ENCODE assay signal across 8 mouse cellular contexts in the genomic region with DNA sequence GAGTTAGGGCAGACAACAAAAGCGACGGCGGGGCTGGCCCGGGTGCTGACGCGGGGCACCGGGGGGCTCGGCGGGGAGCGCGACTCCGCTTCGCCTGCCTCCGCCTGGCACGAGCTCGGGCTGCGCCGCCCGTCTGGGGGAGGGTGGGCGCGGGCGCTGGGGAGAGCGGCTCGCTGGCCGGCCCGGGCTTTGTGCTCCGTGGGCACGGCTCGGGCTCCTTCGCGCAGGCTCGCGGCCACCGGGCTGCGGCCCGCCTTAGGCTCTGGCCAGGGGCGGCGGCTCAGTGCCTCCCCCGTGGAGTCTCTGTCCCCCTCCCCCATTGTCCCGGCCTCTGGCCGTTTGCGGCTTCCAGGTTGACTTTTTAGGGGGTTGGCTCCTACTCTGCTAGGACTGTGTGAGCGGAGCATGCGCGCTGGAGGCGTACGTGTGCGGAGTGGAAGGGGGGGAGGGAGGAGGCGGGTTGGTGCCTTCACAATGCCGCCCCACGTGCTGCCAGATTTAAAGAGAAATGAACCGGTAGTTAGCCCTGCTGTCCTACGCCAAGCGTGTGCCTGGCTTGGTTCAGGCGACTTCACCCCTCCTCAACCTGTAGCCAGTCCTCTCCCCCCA. TPM values are rescaled to one million over a fixed set of nuclear protein-coding genes. Genes with fewer than 3 reads are reported as not detected.
DNase-seq lines count a peak whose midpoint lies in the region; ATAC-seq lines count a peak whose summit lies in the region.

No protein-coding gene starts in this region.

- H3K9ac ChIP-seq in hindbrain, embryonic 14.5 days = peak overlapping the region; percentile 98

- no peaks in the 10 kb centered on the region for H3K9me3 ChIP-seq in hindbrain, embryonic 14.5 days (ENCODE audit: control insufficient read depth, low read length)

- peaks cover 22% of the 10 kb centered on the region for H3K4me1 ChIP-seq in hindbrain, embryonic 14.5 days (replicated peaks; ENCODE audit: control insufficient read depth, insufficient read depth, low read length)

- no peaks in the 10 kb centered on the region for H3K27me3 ChIP-seq in hindbrain, embryonic 14.5 days (ENCODE audit: control insufficient read depth, insufficient read depth, low read length)

- peak overlapping the region; percentile 95 for H3K4me3 ChIP-seq in hindbrain, embryonic 14.5 days (replicated peaks; ENCODE audit: low read length)

- H3K36me3 ChIP-seq in hindbrain, embryonic 14.5 days (replicated peaks; ENCODE audit: control insufficient read depth, insufficient read depth) = no peaks in the 10 kb centered on the region

- WGBS in hindbrain, embryonic 14.5 days = under 1% methylated on average over 35 of the region's 55 CpGs

- DNase-seq in R1 (ENCODE audit: low read depth, low spot score) = peak; percentile 99
- DNase-seq in cerebellum, postnatal 25 days = peak; percentile 93 to 96
- DNase-seq in frontal cortex, postnatal 25 days (ENCODE audit: low spot score in 2 of 2) = peak; percentile 71 to 78
- peak; percentile 94 for DNase-seq in hindbrain, embryonic 14.5 days (ENCODE audit: low spot score)
- DNase-seq in layer of hippocampus, postnatal 36 days = peak; percentile 88 to 89
- peak; percentile 97 for DNase-seq in lung, postnatal 36 days
- peak; percentile 97 for DNase-seq in retina, postnatal 1 day
- peak; percentile 76 to 89 for DNase-seq in urinary bladder, adult 18-20 months (ENCODE audit: low spot score in 2 of 2)

- peak overlapping the region; percentile 65 for H3K4me2 ChIP-seq in hindbrain, embryonic 14.5 days (replicated peaks)

- peak overlapping the region; percentile 97 for H3K27ac ChIP-seq in hindbrain, embryonic 14.5 days

- ATAC-seq in hindbrain, embryonic 14.5 days (ENCODE audit: low FRiP score) = peak; percentile 91

RNA-seq across cellular contexts. Expression of a gene that starts 1.1 kb away (rescaled TPM):
- 92.9 and 102 TPM in 2 replicates for polyA plus RNA-seq in hindbrain, embryonic 14.5 days (2014; fragmentation: Nextera tagmentation; extraction: Ambion mirVana)
- total RNA-seq in layer of hippocampus, postnatal 36 days (2021) = 10 to 100 TPM; 47.7 to 49.7 TPM

RNA-seq across cellular contexts. Expression of a gene that starts 57.9 kb away (rescaled TPM):
- 0.11 and 0.23 TPM in 2 replicates for polyA plus RNA-seq in hindbrain, embryonic 14.5 days (2014; fragmentation: Nextera tagmentation; extraction: Ambion mirVana)
- total RNA-seq in layer of hippocampus, postnatal 36 days (2021) = under 1 TPM; 0.25 to 0.30 TPM

Comparison
In these comparisons a context has a peak if more than half of its experiments do, and no peak if none do; other contexts are left out.
1. Peak in every context shown above with its lines: DNase-seq, ATAC-seq, H3K4me3 ChIP-seq and H3K27ac ChIP-seq.